Mouse (Mus musculus) adrenal gland, adult 8-10 months (tissue): ENCODE results near the gene Capn5. TPM values are rescaled to one million over a fixed set of nuclear protein-coding genes. Genes with fewer than 3 reads are reported as not detected.

Experiments
- DNase-seq: peaks from one replicate; pipeline ENCODE4 v3.0.0; 2022
- total RNA-seq, 4 experiments: library from RNA; stranded (reverse); gene quantifications; 2 replicates each; pipeline ENCODE4 v1.2.4; 2022

Gene Capn5
- total RNA-seq, 4 experiments from 2014 or later, result 6.8 to 11.1 (median 9.8) TPM

DNA sequence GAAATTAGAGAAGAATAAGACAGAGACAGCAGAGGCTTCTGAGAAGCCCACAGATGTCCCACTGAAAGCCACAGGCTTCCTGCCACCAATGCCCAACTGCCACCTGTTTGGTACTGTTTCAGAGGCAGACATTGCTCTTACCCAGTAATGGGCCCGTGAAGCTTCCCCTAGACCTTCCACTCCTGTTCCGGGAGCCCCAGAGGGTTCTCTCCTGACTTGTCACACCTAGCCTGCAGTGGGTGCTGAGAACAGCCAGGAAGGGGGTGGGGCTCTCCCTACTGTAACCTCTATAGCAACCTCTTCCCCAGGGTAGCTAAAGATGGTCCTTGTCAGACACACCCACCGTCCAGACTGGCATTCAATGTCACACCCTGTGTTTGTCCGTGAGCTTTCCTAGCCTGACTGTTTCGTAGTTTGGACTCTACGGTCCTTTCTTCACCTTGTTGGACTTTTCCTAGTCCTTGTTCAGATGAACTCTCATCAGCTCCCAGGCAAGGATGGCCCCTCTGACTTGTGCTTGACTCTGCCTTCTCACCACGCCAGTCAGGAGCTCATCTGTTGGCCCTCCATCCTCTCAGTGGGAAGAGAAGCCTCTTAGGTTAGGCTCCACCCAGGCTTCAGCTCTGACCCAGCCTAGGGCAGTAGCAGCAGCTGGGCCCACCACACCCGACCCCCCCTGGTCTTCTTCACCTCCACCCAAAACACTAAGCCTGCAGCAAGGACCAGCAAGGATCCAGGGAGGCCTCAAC lies 1.6 kb downstream of the Capn5 start:
- DNase-seq, result no peak

DNA sequence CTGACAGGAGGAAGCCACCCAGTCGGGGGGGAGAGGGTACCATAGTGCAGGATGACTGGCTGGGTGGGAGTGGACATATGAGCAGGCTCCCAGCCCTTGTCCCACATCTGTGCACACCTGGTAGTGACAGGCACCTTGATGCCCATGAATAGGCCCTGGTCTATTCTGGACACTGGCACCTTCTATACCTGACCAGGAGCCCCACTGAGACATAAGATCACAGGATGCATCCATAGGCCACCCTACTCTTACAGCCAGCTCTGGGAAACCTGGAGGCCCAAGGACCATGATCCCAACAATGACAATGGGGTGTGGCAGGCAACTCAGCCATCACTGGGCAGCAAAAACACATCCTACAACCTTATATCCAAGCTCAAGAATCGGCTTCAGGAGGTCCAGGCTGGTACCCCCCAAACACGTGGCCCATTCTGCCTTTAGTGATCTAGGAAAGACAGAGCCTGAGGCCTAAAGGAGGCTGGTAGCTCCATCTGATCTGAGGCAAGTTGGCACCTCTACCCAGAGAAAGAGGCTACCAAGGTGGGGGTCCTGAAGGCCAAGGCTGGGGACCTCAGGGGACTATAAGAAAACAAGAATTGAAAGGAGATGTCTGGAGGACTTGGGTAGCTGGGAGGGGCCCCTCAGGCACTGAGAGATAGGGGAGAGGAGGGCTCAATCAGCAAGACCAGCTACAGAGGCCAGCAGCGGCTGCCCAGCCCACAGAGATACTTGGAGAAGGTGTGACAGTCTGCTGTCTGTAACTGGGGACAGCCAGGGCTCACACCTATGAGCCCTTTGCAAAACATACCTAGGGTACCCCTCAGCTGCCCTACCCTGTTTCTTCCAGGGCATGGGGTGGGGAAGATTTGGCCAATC lies 3.0 kb downstream of the Capn5 start:
- no peak for DNase-seq

DNA sequence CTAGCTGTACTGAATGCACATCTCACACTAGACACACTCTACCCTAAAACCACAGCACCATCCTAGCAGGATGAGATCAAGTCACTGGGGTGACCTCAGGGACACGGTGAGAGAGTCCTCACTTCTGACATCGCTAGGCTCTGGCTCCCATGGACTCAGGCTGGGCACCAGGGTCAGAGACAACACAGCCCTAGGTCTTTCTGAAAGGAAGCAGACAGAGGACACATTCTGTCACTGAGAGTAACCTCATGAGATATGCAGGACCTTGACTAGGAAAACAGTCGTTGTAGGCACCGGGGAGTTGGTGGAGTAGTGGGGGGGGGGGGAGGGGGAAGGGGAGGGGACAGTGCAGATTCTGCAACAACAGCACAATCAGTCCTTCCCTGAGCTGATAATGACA lies 4.7 kb downstream of the Capn5 start:
- DNase-seq, result no peak

DNA sequence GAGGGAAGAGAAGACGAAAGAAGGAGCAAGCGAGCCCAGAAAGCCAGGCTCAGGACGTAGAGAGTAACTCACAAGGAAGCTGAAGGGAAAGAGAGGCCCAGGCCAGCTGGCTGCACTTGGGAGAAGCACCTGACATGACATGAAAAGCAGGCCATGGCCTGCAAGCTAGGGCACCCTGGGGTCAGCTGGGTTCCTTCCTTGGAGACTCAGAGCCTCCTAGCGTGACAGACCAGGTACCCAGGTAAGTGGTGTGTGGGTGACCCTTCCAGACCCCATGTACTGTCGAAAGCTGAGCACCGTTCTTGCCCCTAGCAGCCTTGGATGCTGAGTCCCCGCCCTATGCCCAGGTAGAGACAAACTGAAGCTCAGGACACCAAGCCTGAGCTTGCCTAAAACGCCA lies 5.4 kb downstream of the Capn5 start:
- no peak for DNase-seq

DNA sequence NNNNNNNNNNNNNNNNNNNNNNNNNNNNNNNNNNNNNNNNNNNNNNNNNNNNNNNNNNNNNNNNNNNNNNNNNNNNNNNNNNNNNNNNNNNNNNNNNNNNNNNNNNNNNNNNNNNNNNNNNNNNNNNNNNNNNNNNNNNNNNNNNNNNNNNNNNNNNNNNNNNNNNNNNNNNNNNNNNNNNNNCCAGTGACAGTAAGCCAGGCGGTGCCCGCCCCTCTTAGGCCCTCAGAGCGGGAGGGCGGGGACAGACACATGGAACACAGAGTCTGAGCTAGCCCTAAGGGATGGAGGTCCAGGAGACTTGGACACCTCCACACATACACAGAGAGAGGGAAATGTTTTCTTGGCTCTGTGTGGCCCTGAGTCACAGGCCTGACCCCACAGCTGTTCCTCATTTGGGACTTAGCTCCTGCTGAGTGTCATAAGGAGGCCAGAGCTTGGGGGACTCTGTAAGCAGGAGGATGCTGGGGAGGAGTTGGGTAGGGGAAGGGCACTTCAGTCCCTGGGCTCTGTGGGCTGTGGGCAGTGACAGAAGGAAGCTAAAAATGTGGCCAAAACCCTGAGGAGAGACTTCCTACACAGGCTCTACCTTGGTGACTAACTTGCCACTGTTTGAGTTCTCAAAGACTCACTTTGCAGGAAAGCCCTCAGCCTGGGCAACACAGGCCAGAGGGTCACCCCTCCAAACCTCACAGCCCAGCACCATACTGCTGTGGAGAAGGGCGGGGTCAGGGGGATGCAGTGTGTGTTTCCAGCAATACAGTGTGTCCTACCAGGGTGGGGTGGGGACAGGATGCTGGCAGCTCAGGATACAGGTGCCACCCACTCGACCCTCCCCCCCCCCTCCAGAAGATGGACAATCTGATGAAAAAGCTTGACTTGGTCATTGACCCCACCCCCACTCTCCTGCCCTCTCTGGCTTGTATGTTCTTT lies 6.7 kb downstream of the Capn5 start:
- DNase-seq, result no peak

DNA sequence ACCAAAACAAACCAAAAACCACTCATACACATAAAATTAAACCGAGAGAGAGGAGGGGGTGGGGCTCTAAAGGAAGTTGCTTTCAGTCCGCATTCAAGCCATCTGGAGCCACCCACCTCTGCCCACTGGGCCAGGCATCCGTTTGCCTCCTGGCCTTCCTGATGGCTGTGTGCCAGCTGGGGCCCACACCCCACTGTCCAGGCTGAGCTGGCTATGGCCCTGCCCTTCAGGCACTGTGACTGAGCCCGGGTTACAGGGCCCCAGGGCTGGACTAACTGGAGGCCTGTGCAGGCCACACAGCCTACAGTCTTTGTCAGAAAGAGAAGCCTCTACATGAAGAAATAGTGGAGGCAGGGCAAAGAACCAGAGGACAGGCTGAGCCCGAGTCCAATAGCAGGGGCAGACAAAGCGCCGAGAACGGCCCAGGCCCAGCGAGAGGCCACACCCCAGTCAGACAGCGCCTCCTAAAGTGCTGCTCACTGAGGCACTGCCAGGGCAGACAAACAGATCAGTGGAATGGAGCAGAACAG lies 13.0 kb downstream of the Capn5 start:
- no peak for DNase-seq

DNA sequence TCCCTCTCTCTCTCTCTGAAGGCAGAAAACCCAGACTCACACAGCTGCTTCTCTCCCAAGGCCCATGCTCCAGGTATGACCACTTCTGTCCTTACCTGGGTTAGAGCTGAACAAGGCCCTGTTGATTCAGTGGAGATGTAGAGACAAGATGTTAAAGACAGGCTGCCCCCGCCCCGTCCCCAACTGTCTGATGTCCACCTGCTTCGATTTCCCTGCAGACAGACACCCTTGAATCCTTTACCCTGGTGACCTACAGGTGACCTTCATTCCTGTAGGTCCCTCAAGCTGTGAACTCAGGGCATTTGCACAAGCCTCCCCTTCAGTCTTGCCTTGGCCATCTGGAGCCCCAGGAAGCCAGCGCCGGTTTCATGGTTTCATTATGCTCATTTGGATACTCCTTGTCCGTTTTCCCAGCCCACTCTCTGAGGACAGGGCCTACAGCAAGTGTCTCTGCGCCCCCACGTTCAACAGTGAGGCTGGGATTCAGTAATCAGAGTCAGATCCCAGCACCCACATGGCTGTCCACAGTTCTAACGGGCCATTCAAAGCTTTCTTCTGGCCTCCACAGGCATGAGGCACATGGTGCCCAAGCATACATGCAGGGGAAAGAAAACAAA lies 13.6 kb downstream of the Capn5 start:
- DNase-seq, result no peak

DNA sequence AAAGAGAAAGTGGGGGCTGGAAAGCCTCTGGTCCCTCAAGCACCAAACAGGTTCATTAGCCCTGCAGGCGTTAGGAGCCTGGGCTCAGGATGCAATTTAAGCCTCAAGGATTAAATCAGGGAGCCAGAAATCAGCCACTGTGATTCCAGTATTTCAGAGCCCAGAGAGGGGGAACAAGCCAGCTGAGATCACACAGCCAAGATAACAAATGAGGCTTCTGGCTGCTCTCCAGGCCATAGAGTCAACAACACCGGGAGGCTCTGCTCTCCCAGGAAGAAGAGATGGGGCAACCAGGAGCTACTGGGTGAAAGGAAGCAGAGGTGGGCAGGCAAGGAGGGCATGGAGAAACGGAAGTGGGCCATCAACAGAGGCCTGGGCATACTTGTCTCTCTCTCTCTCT lies 14.4 kb downstream of the Capn5 start:
- no peak for DNase-seq

DNA sequence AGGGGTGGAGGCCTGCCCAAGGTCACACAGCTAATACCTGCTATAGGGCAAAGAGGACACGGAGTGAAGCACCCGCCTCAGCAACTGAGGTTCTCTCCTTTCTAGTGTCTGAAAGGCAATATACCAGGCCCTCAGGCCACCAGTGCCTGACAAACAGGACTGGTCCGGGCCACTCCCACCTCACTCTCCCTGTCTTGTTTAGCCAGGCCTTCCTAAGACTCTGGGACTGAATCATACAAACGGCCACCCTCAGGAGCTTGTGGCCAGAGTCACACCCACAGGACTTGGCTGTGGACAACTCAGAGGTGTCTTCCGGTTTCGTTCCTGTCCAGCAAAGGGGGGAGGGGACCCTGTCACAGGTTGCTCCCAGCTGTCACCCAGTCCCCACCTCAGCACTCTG lies 15.8 kb downstream of the Capn5 start:
- DNase-seq, result no peak

DNA sequence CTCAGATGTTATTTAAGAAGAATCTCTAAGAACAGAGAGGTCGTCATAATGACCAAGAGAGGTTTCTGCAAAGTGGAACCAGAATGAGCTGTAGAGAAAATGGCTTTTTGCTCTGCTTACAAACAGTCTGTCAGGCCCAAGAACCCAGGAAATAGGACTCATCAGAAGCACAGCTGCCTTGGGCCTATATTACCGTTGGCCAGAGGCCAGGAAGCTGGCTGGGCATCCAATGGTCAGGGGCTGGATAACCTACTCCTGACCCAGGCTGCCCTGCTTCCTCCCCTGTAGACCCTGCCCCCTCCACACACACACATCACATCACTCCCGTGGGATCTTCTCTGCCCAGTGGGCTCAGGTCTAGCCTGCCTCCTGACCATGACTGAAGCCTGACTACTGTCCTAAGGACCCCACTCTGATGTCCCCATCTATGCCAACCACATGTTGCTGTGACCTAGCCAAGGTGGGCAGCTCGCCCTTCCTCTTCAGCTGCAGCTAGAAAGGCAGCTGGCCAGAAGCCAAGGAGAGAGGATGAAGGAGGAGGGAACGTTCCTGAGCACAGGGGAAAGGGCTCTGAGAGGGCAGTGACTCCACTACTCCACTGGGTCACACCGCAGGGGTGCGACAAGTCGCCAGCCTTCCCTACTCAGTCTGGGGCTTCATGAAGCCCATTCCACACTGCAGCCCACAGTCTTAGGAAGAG lies 17.9 kb downstream of the Capn5 start:
- DNase-seq, result no peak

DNA sequence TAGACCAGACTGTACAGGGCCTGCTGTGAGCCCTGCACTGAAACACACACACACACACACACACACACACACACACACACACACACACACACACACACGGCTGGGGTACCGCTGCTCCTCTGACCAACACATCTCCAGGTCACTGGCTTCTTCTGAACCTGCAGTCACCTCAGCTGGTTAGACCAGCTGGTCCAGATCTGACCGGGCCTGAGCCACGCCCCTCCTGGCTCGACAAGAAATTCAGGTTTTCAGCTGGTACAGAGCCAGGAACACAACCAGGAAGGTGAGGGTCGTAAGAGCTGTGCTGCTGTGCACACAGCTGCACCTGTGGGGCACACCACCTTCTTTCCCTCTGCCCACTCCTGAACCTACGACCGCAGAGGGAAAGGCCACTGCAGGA lies 19.6 kb downstream of the Capn5 start:
- no peak for DNase-seq

DNA sequence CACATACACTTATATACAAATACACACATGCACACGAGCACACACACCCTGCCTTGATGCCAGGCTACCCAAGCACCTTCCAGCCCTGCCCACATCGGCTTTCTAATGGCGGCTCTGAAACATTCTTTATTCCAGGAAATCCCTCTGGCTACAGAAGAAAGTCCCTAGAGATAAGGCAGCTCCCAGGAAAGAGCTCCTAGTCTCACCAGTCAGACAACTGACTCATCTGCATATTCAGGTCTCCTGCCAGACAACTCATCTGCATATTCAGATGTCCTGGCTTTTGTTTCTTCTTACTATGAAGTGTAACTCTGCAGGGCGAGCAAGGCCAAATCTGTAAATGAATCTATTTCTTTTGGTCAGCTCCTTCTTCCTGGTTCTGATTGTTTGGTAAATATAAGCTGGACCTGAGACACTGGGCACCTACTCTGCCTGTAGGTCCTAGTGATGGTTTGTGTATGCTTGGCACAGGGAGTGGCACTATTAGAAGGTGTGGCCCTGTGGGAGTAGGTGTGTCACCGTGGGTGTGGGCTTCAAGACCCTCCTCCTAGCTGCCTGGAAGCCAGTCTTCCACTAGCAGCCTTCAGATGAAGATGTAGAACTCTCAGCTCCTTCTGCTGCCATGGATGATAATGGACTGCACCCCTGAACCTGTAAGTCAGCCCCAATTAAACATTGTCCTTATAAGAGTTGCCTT lies 20.3 kb downstream of the Capn5 start:
- no peak for DNase-seq

DNA sequence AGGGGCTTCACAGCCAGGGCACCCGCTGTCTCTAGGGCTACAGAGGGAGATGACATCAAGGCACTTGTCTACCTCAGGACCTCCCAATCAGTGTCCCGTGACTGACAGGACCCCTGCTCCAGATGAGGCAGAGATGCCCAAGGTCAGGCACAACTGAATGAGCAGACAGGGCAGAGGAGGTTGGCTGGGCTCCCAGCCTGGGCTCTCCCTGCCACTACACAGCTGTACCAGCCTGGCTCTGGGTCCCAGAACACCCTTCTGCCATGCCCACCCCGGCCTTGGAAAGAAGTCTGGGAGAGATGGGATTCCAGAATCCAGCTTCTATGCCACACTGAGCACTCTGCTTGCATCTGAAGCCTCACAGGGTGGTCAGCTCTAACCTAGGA lies 21.8 kb downstream of the Capn5 start:
- DNase-seq, result no peak

DNA sequence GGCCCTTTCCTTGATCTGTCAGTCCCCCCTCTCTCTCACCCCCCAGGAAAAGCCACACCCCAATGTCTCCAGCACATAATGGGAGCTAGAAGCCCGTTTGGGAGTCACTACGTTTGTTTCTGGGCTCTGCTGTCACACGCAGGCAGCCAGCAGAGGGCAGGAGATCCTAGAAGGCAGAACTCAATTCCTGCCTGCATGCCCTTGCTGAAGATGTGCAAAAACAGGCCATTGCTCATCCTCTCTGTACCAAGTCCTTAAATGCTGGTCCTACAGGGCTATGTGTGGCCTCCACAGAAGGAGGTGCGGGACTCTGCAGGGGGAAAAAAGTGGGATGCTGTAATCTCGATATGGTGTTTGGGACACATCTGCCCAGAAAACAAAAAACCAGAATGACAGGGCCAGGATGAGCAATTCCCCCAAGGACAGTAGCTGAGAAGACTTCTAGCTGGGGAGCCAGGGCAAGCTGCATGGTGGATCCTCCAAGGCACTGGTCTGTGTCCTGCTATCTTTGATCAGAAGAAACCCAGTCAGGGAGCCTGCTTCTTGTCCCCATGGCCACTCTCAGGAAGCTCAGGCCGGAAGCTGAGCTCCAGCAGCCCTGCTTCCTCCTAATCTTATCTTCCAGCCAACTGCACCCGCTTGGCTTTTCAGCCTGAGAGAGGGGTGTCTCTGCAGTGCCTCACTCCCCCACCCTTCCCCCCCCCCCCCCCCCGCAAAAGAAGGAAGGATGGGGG lies 22.4 kb downstream of the Capn5 start:
- no peak for DNase-seq

DNA sequence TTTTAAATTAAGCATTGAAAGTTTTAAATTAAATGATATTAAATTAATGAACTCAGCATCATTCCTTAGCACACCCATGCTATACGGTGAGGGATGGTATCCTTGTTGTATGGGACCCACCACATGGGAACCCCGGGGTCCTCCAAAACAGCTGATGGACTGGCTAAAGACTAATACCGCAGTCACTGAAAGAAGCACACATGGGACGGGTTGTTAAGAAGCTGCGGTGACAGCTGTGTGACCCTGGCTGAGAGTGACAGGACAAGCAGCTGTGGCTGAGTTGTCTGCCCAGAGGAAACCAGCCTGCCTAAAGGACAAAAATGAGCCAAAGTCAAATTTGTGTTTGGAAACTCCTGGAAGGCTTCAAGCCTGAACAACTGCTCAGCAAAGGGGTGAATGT lies 24.2 kb downstream of the Capn5 start:
- DNase-seq, result no peak

DNA sequence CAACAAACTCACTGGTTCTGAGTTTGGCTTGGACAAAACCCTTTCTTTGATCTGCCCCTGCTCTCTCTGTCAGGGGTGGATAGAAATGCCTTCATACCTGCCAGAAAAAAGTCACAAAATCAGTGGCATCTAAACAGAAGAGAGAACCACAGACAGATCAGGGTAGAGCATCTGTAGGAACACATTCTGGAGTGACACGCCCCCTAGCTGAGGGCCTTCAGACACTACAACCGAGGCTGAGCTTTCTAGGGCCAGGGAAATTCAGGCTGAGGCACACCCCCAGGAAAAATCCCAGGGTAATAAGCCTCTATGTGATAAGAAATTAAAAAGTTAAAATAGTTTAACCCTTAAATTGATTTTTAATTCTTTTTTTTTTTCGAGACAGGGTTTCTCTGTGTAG lies 24.7 kb downstream of the Capn5 start:
- DNase-seq, result no peak

DNA sequence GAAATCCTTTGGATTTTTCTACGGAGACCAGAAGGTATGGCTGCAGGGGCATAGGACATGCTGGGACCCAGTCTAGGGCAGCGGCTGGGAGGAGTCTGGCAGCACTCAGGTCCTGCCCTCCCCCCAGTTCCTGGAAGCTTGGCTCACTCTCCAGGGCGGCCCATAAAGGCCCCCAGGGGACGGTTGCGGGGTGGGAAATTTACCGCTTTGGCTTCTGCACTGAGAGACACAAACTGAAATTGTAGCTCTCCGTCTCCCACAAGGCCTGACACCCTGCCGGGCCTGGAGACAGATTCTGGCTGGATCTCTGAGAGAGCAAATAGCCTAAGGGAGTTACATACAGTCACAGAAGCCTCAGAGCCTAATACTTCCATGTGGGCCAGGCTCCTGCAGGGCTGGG lies 25.7 kb downstream of the Capn5 start:
- DNase-seq, result no peak

DNA sequence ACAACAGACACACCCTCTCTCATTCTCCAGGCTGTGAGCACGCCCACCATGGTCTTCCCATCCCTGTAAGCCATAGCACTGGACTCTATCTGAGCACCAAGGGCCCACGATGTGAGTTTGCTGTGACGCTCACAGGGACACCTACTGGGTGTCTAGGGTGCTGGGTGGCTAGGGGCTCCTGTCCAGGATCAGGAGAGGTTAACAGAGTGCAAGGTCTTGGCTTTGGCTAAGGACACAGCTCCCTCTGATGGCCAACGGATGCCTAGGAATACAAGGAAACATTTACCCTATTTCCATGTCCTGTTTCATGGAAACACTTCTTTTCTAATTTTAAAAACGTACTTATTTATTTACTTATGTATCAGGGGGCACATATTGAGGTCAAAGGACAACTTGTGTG lies 27.5 kb downstream of the Capn5 start:
- no peak for DNase-seq

DNA sequence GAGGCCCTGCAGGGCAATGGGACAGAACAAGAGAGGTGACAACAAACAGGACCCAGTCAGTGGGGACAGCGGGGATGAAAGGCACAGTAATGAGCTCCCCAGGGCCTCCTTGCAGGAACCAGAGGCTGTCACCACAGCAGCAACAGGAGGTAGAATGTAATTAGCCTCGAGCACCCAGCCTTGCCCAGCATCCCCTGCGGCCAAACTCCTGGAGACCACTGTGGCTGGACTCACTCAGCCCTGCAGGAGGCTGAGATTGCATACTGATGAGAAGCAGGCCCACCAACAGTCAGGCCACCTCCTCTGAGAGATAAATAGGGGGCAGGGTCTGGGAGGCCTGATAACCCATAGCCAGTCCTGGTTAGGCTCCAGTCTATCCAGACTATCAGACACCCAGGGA lies 28.3 kb downstream of the Capn5 start:
- DNase-seq, result no peak

DNA sequence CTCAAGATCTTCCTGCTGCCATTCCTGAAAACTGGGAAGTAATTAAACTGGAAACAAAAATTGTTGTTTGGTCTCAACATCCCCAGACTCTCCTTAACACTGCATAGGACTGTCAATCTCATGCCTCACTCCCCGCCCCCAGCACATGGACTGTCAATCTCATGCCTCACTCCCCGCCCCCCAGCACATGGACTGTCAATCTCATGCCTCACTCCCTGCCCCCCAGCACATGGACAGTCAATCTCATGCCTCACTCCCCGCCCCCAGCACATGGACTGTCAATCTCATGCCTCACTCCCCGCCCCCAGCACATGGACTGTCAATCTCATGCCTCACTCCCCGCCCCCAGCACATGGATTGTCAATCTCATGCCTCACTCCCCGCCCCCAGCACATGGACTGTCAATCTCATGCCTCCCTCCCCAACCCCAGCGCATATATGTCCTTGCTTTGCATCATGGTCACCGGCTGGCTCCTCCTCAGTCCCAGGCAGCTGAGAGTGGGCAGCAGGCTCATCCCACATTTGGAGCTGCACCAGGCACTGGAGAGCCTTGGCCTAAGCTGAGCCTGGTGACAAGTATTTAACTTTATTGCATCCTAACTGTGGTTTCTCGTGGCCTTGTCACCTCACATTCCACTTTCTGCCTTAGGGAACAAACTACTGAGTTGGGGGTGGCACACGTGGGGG lies 29.2 kb downstream of the Capn5 start:
- no peak for DNase-seq
